Mouse (Mus musculus): ENCODE data around the gene Knl1.
"Not testable (repeated sequence)": the region's sequence is repeated elsewhere in the genome, so short reads cannot be mapped to it uniquely, and the experiment has no call there.

Gene Knl1

GRCm38 (mm10) chr2:119046649-119047611, at the start of gene Knl1:
Gene Knl1 (plus strand): TSS chr2:119047119.
- DNase-seq = peak; percentile 98

GRCm38 (mm10) chr2:118998115-118998866, 48.6 kb upstream of the Knl1 start:
- DNase-seq = no peak

GRCm38 (mm10) chr2:118999025-118999639, 47.8 kb upstream of the Knl1 start:
- no peak for DNase-seq

- no peak for DNase-seq
Measured at GRCm38 (mm10) chr2:119006886-119007285, 40.0 kb upstream of the Knl1 start.

- no peak for DNase-seq
Measured at GRCm38 (mm10) chr2:119009376-119009775, 37.5 kb upstream of the Knl1 start.

GRCm38 (mm10) chr2:119014989-119015388, 31.9 kb upstream of the Knl1 start:
- no peak for DNase-seq

- DNase-seq = peak; percentile 98
Measured at GRCm38 (mm10) chr2:119015604-119016180, 31.2 kb upstream of the Knl1 start.

GRCm38 (mm10) chr2:119016312-119016711, 30.6 kb upstream of the Knl1 start:
- not testable (repeated sequence) for DNase-seq

- no peak for DNase-seq
Measured at GRCm38 (mm10) chr2:119017647-119018046, 29.3 kb upstream of the Knl1 start.

GRCm38 (mm10) chr2:119018391-119019122, 28.4 kb upstream of the Knl1 start:
- DNase-seq = peak; percentile 97

- DNase-seq = no peak
Measured at GRCm38 (mm10) chr2:119019131-119019530, 27.8 kb upstream of the Knl1 start.

GRCm38 (mm10) chr2:119019538-119019937, 27.4 kb upstream of the Knl1 start:
- DNase-seq = no peak

- no peak for DNase-seq
Measured at GRCm38 (mm10) chr2:119023154-119023660, 23.7 kb upstream of the Knl1 start.

GRCm38 (mm10) chr2:119024536-119025238, 22.2 kb upstream of the Knl1 start:
- DNase-seq = no peak

GRCm38 (mm10) chr2:119025239-119025616, 21.7 kb upstream of the Knl1 start:
- DNase-seq = no peak

- no peak for DNase-seq
Measured at GRCm38 (mm10) chr2:119026951-119027350, 20.0 kb upstream of the Knl1 start.

GRCm38 (mm10) chr2:119028941-119029551, 17.9 kb upstream of the Knl1 start, which contains the start of gene Ccdc32:
Gene Ccdc32 (minus strand): TSS chr2:119029393.
- peak; percentile 99 for DNase-seq

GRCm38 (mm10) chr2:119032191-119032590, 14.7 kb upstream of the Knl1 start:
- no peak for DNase-seq

GRCm38 (mm10) chr2:119034656-119035396, 12.1 kb upstream of the Knl1 start, which contains the start of gene Rpusd2:
Gene Rpusd2 (plus strand): TSS chr2:119034790.
- peak; percentile 99 for DNase-seq

GRCm38 (mm10) chr2:119035397-119035745, 11.5 kb upstream of the Knl1 start:
- peak; percentile 63 for DNase-seq
